Mouse (Mus musculus): Measurements from ENCODE around the gene Dock6. TPM values are rescaled to one million over a fixed set of nuclear protein-coding genes. Genes with fewer than 3 reads are reported as not detected.

The Dock6 gene
- polyA plus RNA-seq, 1 experiment from 2014 or later, result 13.5 TPM

DNA sequence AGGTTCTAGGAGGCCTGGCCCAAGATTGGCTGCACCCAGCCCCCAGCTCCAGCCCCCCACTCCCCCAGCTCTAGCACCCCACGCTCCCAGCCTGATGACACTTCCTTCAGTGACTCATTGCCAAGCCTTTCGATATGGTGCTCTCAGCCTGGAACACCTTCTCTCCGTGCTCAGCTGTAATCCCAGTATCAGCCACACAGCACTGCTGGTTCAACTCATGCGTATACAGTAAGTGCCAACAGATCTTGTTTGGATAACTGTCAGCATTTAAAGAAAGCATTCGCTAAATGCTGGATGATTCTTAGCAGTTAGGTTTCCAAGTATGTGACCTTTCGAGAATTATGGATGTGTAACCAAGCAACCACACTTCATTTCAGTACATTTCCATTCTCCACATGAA is 9.3 kb downstream of the Dock6 start:
- H3K4me1 ChIP-seq (replicated peaks; ENCODE audit: control insufficient read depth, insufficient read depth), result peaks cover 2% of the 10 kb centered on the region; the same call in 1 of the 2 replicates
- 0 out of 2 replicates have a peak overlapping the region, but pooled peaks have one; percentile 2 for H3K4me2 ChIP-seq (replicated peaks; ENCODE audit: low read depth)
- no peak for DNase-seq (ENCODE audit: low spot score)

DNA sequence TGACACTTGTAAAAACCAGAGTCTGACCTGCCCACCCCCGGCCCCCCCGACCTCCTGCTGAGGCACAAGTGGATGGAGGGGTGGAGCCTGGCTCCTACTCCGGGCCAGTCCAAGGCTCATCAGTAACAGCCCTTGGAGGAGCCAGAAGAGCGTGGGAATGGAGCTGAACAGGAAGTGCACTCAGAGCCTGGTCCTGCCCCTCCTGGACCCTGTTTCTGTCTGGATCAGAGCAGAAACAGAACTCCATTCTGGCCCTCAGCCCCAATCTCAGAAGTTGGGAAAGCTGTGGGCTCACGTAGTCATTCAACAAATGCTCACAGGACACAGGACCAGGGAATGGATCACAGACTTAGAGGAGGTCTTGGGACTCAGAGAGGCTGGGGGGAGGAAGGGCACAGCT is 10.0 kb downstream of the Dock6 start:
- peak; percentile 33; the same call in 1 of the 2 replicates for ATAC-seq (ENCODE audit: low FRiP score, low TSS enrichment)
- H3K4me2 ChIP-seq (replicated peaks; ENCODE audit: low read depth), result no peak overlapping the region
- peaks cover 2% of the 10 kb centered on the region; the same call in 1 of the 2 replicates for H3K4me1 ChIP-seq (replicated peaks; ENCODE audit: control insufficient read depth, insufficient read depth)
- 35% methylated on average over 5 of the region's 5 CpGs for WGBS
- DNase-seq (ENCODE audit: low spot score), result no peak
- no peak for TF ChIP-seq EP300 (optimal IDR thresholded peaks at IDR 0.05)
- no peak overlapping the region for H3K4me3 ChIP-seq (ENCODE audit: low read depth, low read length)
- H3K36me3 ChIP-seq (ENCODE audit: control insufficient read depth, insufficient read depth, low read length), result peaks cover 19% of the 10 kb centered on the region
- H3K9ac ChIP-seq (ENCODE audit: low read length), result no peak overlapping the region
- no peaks in the 10 kb centered on the region for H3K27me3 ChIP-seq (ENCODE audit: control insufficient read depth, insufficient read depth, low read length)
- H3K27ac ChIP-seq (replicated peaks), result peak overlapping the region; percentile 78; the same call in 1 of the 2 replicates
- H3K9me3 ChIP-seq (ENCODE audit: control insufficient read depth, low read length), result no peaks in the 10 kb centered on the region

More for the DNA sequence above, 9.3 kb downstream of the Dock6 start:
- Histone ChIP-seq H3K27ac (replicated peaks) (peak overlapping the region; percentile 78; the same call in 1 of the 2 replicates), H3K9ac (ENCODE audit: low read length) (no peak overlapping the region), H3K9me3 (ENCODE audit: control insufficient read depth, low read length) (no peaks in the 10 kb centered on the region), H3K4me3 (ENCODE audit: low read depth, low read length) (no peak overlapping the region), H3K36me3 (ENCODE audit: control insufficient read depth, insufficient read depth, low read length) (peaks cover 13% of the 10 kb centered on the region), H3K27me3 (ENCODE audit: control insufficient read depth, insufficient read depth, low read length) (no peaks in the 10 kb centered on the region)
- TF ChIP-seq EP300 (optimal IDR thresholded peaks at IDR 0.05) (no peak), CTCF (IDR thresholded peaks at IDR 0.05; ENCODE audit: low read depth) (peak; percentile 39)
- peak; percentile 24; the same call in 1 of the 2 replicates for ATAC-seq (ENCODE audit: low FRiP score, low TSS enrichment)
- 41% methylated on average over 6 of the region's 6 CpGs for WGBS

DNA sequence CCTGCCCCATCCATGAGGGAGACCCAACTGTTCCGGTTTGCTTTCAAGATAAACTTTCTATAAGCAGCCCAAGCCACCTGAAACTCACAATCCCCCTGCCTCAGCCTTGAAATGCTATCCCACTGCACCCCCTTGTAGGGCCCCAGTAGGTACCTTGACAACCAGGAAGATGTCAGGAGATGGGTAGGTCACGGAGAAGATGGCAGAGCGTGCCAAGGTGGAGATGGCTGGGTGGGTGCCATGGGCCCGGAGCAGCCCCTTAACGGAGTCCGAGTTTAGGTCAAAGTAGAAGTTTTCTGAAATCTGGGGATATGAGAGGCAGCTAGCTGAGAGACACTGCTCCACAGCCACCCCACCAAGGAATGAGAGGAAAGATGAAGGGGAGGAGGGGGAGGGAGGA is 11.1 kb downstream of the Dock6 start:
- Histone ChIP-seq H3K27me3 (ENCODE audit: control insufficient read depth, insufficient read depth, low read length) (no peaks in the 10 kb centered on the region), H3K9ac (ENCODE audit: low read length) (no peak overlapping the region), H3K27ac (replicated peaks) (no peak overlapping the region), H3K36me3 (ENCODE audit: control insufficient read depth, insufficient read depth, low read length) (peaks cover 23% of the 10 kb centered on the region), H3K4me3 (ENCODE audit: low read depth, low read length) (no peak overlapping the region), H3K4me1 (replicated peaks; ENCODE audit: control insufficient read depth, insufficient read depth) (peaks cover 2% of the 10 kb centered on the region; the same call in 1 of the 2 replicates), H3K9me3 (ENCODE audit: control insufficient read depth, low read length) (no peaks in the 10 kb centered on the region), H3K4me2 (replicated peaks; ENCODE audit: low read depth) (no peak overlapping the region)
- TF ChIP-seq EP300 (optimal IDR thresholded peaks at IDR 0.05), result no peak
- TF ChIP-seq CTCF (IDR thresholded peaks at IDR 0.05; ENCODE audit: low read depth), result no peak
- ATAC-seq (ENCODE audit: low FRiP score, low TSS enrichment), result no peak
- no peak for DNase-seq (ENCODE audit: low spot score)
- WGBS, result 92% methylated on average over 6 of the region's 6 CpGs

DNA sequence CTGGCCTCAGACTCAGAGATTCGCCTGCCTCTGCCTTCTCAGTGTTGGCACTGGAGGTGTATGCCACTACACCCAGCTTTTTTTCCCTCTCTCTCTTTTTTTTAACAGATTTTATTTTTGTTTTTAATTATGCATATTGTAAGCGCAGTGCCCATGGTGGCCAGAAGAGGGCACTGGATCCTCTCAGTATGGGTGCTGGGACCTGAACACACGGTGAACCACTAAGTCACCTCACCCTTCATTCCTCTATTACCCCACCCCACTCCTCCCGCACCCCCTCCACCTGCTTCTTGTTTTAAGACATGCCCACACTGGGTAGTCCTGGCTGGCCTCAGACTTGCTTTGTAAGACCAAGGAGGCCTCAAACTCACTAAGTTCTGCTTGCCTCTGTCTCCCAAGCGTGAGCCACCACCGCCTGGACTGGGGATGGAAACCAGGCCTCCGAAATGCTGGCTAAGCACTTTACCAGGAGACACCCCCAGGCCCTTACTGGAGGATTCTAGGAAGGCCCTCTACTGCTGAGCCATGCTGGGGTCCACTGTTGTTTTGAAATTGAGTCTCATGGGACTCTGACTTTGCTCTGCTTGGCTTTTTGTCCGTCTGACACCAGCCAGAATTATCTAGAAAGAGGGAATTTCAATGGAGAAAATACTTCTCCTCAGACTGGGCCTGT is 12.2 kb downstream of the Dock6 start:
- Histone ChIP-seq H3K27me3 (ENCODE audit: control insufficient read depth, insufficient read depth, low read length) (no peaks in the 10 kb centered on the region), H3K9me3 (ENCODE audit: control insufficient read depth, low read length) (no peaks in the 10 kb centered on the region), H3K9ac (ENCODE audit: low read length) (no peak overlapping the region), H3K4me3 (ENCODE audit: low read depth, low read length) (no peak overlapping the region), H3K36me3 (ENCODE audit: control insufficient read depth, insufficient read depth, low read length) (peaks cover 21% of the 10 kb centered on the region), H3K4me1 (replicated peaks; ENCODE audit: control insufficient read depth, insufficient read depth) (no peaks in the 10 kb centered on the region), H3K27ac (replicated peaks) (no peak overlapping the region), H3K4me2 (replicated peaks; ENCODE audit: low read depth) (no peak overlapping the region)
- ATAC-seq (ENCODE audit: low FRiP score, low TSS enrichment) (no peak), DNase-seq (ENCODE audit: low spot score) (peak; percentile 58)
- WGBS, result 49% methylated on average over 8 of the region's 8 CpGs
- TF ChIP-seq CTCF (IDR thresholded peaks at IDR 0.05; ENCODE audit: low read depth) (peak; percentile 86), EP300 (optimal IDR thresholded peaks at IDR 0.05) (no peak)

DNA sequence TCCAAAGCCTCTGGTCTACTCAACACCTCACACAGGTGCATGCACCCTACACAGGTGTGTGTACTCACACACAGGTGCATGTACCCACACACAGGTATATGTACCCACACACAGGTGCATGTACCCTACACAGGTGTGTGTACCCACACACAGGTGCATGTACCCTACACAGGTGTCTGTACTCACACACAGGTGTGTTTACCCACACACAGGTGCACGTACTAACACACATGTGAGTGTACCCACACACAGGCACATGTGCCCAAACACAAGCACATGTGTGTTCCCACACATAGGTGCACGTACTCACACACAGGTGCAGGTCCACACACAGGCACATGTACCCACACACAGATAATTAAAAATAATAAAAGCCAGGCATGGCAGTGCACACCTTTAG is 14.7 kb downstream of the Dock6 start:
- no peaks in the 10 kb centered on the region for H3K9me3 ChIP-seq (ENCODE audit: control insufficient read depth, low read length)
- no peaks in the 10 kb centered on the region for H3K4me1 ChIP-seq (replicated peaks; ENCODE audit: control insufficient read depth, insufficient read depth)
- H3K9ac ChIP-seq (ENCODE audit: low read length), result no peak overlapping the region
- H3K27me3 ChIP-seq (ENCODE audit: control insufficient read depth, insufficient read depth, low read length), result no peaks in the 10 kb centered on the region
- peaks cover 20% of the 10 kb centered on the region for H3K36me3 ChIP-seq (ENCODE audit: control insufficient read depth, insufficient read depth, low read length)
- H3K27ac ChIP-seq (replicated peaks), result no peak overlapping the region
- ATAC-seq (ENCODE audit: low FRiP score, low TSS enrichment), result no peak
- WGBS, result 96% methylated on average over 2 of the region's 2 CpGs
- no peak overlapping the region for H3K4me3 ChIP-seq (ENCODE audit: low read depth, low read length)
- no peak for TF ChIP-seq CTCF (IDR thresholded peaks at IDR 0.05; ENCODE audit: low read depth)
- no peak for TF ChIP-seq EP300 (optimal IDR thresholded peaks at IDR 0.05)
- H3K4me2 ChIP-seq (replicated peaks; ENCODE audit: low read depth), result no peak overlapping the region
- DNase-seq (ENCODE audit: low spot score), result no peak

DNA sequence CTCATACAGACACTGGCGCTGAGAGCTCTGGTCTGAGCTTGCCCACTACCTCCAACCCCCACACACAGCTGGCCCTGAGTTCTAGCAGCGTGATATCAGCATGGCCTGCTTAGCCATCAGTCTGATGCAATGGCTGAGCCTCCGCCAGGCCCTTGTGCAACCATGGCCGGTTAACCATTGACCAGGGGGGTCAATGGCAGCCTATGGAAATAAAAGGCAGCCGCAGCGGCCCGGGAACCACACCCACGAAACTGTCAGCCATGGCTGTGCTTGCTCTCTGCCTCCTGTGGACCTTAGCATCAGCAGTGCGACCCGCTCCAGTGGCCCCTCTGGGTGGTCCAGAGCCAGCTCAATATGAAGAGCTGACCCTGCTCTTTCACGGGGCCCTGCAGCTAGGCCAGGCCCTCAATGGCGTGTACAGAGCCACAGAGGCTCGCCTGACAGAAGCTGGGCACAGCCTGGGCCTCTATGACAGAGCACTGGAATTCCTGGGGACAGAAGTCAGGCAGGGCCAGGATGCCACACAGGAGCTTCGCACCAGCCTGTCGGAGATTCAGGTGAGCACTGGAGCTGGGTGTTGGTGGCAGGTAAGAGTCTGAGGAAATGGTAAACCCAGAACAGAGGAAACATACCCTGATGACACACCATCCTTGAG is 17.1 kb downstream of the Dock6 start, which contains the start of gene Angptl8:
Gene Angptl8 (plus strand): TSS at position 253 of the 655 bp plus-strand sequence.
- ATAC-seq (ENCODE audit: low FRiP score, low TSS enrichment) (peak; percentile 82), DNase-seq (ENCODE audit: low spot score) (peak; percentile 89)
- peak within 1 kb of the TSS; percentile 35; the same call in 1 of the 2 replicates for H3K27ac ChIP-seq (replicated peaks)
- no peak within 1 kb of the TSS for H3K4me3 ChIP-seq (ENCODE audit: low read depth, low read length)
- no peaks in the 10 kb centered on the region for H3K27me3 ChIP-seq (ENCODE audit: control insufficient read depth, insufficient read depth, low read length)
- H3K9me3 ChIP-seq (ENCODE audit: control insufficient read depth, low read length), result no peaks in the 10 kb centered on the region
- WGBS, result 54% methylated on average over 15 of the region's 15 CpGs
- peak within 1 kb of the TSS; percentile 29 for H3K4me2 ChIP-seq (replicated peaks; ENCODE audit: low read depth)
- TF ChIP-seq EP300 (optimal IDR thresholded peaks at IDR 0.05) (no peak), CTCF (IDR thresholded peaks at IDR 0.05; ENCODE audit: low read depth) (no peak)
- no peaks in the 10 kb centered on the region for H3K4me1 ChIP-seq (replicated peaks; ENCODE audit: control insufficient read depth, insufficient read depth)
- peak within 1 kb of the TSS; percentile 8; the same call in 1 of the 2 replicates for H3K9ac ChIP-seq (ENCODE audit: low read length)
- H3K36me3 ChIP-seq (ENCODE audit: control insufficient read depth, insufficient read depth, low read length), result peaks cover 23% of the 10 kb centered on the region

All from stomach, postnatal 0 days (tissue).